Mouse (Mus musculus): ENCODE data around the gene Krt20.

Gene Krt20

DNA sequence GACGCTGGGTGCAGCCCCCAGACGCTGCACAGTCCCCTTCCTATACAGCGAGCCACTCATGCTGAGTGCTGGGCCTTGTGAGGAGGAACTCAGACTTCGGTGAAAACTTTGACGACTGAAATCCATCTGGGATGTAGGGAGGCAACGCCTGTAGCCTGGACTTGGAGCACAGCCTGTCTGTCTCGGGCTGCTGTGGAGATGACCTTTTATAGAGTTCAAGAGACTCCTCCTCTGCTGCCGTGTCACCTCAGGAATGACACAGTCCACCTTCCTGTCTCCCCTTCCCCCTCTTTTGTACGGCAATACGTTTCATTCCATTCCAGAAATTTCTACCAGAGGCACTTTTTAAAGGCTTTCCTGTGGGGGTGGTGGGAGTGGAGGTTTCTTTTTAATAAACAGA is at the start of gene Krt20:
TSS of gene Krt20 (minus strand) at position 179 of the 400 bp plus-strand sequence.
- no peak for DNase-seq (ENCODE audit: low read depth)

DNA sequence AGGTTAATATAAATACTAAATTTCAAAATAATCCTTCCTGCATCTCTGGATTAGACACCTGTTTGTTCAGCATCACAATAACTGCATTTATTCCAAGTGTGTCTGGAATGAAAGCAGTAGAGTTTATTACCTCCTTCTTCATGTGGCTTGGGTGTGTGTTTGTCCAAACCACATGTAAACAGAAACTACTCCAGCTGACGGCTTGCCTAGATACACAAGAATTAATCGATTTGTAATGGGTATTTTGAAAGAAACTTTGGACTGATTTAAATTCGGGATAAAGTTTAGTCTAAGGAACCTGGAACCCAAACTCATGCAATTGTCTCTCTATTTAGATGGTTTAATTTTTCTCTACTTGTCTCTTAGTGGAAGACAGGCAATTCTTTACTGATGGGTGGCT is 37.0 kb upstream of the Krt20 start:
- no peak for DNase-seq (ENCODE audit: low read depth)

- DNase-seq (ENCODE audit: low read depth) = no peak
These were observed 35.5 kb upstream of the Krt20 start for GRCm38 (mm10) chr11:99473433-99473832.

GRCm38 (mm10) chr11:99472405-99472804 is 34.5 kb upstream of the Krt20 start:
- no peak for DNase-seq (ENCODE audit: low read depth)

- no peak for DNase-seq (ENCODE audit: low read depth)
These were observed 34.0 kb upstream of the Krt20 start for GRCm38 (mm10) chr11:99471946-99472345.

GRCm38 (mm10) chr11:99469228-99469627 is 31.3 kb upstream of the Krt20 start:
- DNase-seq (ENCODE audit: low read depth) = no peak

DNA sequence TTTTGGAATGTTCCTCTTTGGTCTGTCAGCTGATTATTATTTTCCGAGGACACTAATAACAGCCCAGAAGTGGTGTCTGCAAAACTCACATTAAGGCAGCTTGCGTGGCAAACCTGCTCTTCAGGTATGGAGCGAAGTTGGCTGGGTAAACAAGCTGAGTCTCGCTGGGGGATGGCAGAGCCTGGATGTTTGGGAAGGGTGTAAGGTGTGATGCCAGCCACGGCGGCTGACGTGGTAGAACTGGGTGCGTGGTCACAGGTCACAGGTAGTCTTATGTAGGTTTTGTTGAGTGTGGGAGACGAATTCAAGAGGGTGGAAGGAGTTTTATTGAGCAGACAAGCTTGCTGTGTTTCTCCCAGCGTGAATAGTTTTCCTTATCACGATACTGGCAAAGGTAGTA is 30.6 kb upstream of the Krt20 start:
- no peak for DNase-seq (ENCODE audit: low read depth)

- DNase-seq (ENCODE audit: low read depth) = no peak
These were observed 28.4 kb upstream of the Krt20 start for GRCm38 (mm10) chr11:99466316-99466715.

- peak; percentile 79 for DNase-seq (ENCODE audit: low read depth)
These were observed 26.9 kb upstream of the Krt20 start for GRCm38 (mm10) chr11:99464836-99465235.

DNA sequence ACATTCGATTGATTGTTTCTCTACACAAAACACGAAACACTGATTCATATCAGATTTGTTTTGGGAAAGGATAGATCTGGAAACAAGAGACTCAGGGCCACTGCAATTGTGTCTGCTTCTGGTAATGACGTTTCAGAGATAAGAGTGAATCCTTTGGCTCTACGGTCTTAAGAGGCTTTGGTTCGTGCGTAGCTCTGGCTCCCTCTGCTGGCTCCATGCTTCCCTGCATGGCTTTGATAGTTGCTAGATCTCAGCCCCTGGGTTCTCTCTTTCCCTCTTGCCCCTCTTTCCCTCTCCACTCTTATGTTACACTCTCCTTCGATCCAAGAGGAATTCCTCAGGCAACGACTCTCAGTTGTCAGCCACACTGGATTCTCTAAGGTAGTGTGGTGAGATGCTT is 25.2 kb upstream of the Krt20 start:
- peak; percentile 75 for DNase-seq (ENCODE audit: low read depth)

- no peak for DNase-seq (ENCODE audit: low read depth)
These were observed 23.8 kb upstream of the Krt20 start for GRCm38 (mm10) chr11:99461736-99462135.

- DNase-seq (ENCODE audit: low read depth) = no peak
These were observed 20.9 kb upstream of the Krt20 start for GRCm38 (mm10) chr11:99458887-99459286.

GRCm38 (mm10) chr11:99454759-99455158 is 16.8 kb upstream of the Krt20 start:
- no peak for DNase-seq (ENCODE audit: low read depth)

- no peak for DNase-seq (ENCODE audit: low read depth)
These were observed 16.1 kb upstream of the Krt20 start for GRCm38 (mm10) chr11:99454044-99454443.

GRCm38 (mm10) chr11:99448769-99449168 is 10.8 kb upstream of the Krt20 start:
- no peak for DNase-seq (ENCODE audit: low read depth)

GRCm38 (mm10) chr11:99441220-99441619 is 3.3 kb upstream of the Krt20 start:
- no peak for DNase-seq (ENCODE audit: low read depth)

DNA sequence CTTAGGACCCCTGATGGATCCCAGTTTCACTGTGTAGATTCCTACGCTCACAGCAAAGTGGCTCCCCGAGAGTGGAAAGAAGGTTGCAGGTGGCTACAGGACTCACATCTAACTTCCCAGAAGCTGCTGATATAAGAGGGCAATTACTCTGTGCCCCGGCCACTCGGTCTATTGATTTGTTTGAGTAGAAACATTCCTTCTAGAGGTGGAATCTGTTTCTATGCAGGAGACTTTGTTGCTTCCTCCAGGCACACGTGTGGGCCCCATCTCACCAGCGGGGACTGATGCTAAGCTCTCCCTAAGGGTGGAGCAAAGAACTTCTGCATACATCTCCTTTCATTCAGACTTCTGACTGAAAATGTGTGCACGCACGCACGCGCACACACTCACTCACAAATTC is 1.5 kb upstream of the Krt20 start:
- no peak for DNase-seq (ENCODE audit: low read depth)

DNA sequence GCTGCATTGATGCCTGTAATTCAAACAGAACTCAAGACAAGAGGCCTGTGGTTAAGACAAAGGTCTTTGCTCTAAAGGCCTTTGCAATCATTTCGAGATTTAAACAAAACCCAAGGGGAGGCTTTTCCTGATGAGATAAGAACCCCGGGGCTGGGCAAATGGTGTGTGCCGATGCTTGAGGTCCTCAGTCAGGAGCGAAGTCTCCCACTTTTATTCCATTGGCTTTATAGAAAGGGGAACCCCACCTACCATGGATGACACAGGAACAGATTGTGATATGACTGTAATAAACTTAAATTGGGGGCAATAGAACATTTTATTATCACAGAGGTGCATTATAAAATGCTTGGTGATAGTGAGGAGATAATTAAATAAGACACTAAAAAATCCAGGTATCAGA is 1.3 kb downstream of the Krt20 start:
- DNase-seq (ENCODE audit: low read depth) = no peak

GRCm38 (mm10) chr11:99430670-99431069 is 7.3 kb downstream of the Krt20 start:
- DNase-seq (ENCODE audit: low read depth) = no peak

- no peak for DNase-seq (ENCODE audit: low read depth)
These were observed 15.8 kb downstream of the Krt20 start, which contains the start of gene Krt12 for GRCm38 (mm10) chr11:99422159-99422558. Gene Krt12 (minus strand): TSS chr11:99422259.

DNA sequence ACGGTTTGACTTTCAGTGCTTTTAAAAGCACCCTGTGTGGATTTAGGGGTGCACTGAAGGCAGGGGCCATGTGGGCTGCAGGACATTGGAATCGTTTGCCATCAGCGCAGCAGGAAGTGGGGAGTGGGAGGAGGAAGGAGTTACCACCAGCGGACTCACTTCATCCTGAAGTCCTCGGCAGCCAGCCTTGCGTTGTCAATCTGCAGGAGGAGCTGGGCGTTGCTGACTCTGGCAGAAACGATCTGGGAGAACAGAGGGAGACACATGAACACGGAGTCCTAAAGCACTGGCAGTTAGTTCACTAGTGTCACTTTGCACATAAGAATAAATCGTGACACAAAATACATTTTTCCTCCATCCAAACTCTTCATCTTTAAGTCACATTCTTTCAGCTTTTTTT is 17.4 kb downstream of the Krt20 start:
- no peak for DNase-seq (ENCODE audit: low read depth)

- no peak for DNase-seq (ENCODE audit: low read depth)
These were observed 20.1 kb downstream of the Krt20 start for GRCm38 (mm10) chr11:99417819-99418218.

- DNase-seq (ENCODE audit: low read depth) = no peak
These were observed 21.0 kb downstream of the Krt20 start for GRCm38 (mm10) chr11:99416902-99417301.

DNA sequence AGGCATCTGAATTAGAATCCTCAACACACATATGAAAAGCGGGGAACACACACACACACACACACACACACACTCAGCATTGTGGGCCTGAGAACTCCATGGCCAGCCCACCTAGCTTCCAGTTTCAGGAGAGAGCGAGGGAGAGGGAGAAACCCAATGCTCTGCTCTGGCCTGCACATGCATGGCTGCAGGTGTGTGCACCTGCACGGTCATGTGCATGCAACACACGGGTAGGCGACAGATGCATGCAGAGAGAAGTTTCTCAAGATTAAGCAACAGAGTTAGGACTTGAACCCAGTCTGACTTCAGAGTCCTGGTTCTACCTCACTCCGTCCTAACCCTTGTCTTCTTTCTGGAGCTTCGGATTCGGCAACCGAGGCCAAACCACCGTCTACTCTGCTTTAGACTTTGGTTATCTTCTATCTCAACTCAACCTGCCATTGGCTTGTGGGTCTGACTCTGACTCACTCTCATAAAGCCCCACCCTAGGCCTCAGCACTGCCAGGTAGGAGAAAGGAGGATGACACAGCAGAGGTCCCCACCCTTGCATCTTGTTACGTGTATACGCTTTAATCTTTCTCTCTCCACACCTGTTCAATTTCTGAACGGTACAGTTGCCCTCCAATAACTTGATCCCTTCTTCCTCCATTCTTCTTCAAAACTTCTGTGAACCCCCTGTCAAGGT is 23.3 kb downstream of the Krt20 start:
- DNase-seq (ENCODE audit: low read depth) = no peak
